9 mouse cellular contexts compared by ENCODE assay signal in genomic region chr14:21136906-21137305, GRCm38 (mm10).
DNase-seq lines count a peak whose midpoint lies in the region; ATAC-seq and TF ChIP-seq lines count a peak whose summit lies in the region.
"Had no signal": no experiment of that assay in that cellular context is flagged by ENCODE, and none has a peak within 500 bp of the region (broad histone marks: within the 10 kb centered on the region; RNA-seq: fewer than 3 reads in every experiment).

No protein-coding gene starts in this region.

- no peak overlapping the region for H3K4me2 ChIP-seq in midbrain, embryonic 14.5 days (ENCODE audit: low read length)
- H3K4me2 ChIP-seq: neural tube, embryonic 12.5 days had no signal

- TF ChIP-seq POLR2A in testis, adult 2 months (IDR thresholded peaks at IDR 0.05; ENCODE audit: control insufficient read depth, low read depth, low read length) = no peak

- no peaks in the 10 kb centered on the region for H3K4me1 ChIP-seq in testis, adult 2 months (ENCODE audit: control insufficient read depth, insufficient read depth, low read length)
- no peaks in the 10 kb centered on the region for H3K4me1 ChIP-seq in midbrain, embryonic 14.5 days (ENCODE audit: control insufficient read depth, insufficient read depth, low read length)
- H3K4me1 ChIP-seq: neural tube, embryonic 12.5 days had no signal

- H3K9me3 ChIP-seq in midbrain, embryonic 14.5 days (ENCODE audit: control insufficient read depth, low read length) = no peaks in the 10 kb centered on the region
- H3K9me3 ChIP-seq: neural tube, embryonic 12.5 days had no signal

- no peak overlapping the region for H3K4me3 ChIP-seq in testis, adult 2 months (ENCODE audit: control insufficient read depth, low read depth, low read length)
- H3K4me3 ChIP-seq in midbrain, embryonic 14.5 days (replicated peaks; ENCODE audit: low read depth, low read length) = no peak overlapping the region
- H3K4me3 ChIP-seq: neural tube, embryonic 12.5 days had no signal

- WGBS in midbrain, embryonic 14.5 days = 28% methylated on average over 1 of the region's 1 CpGs

- H3K9ac ChIP-seq in midbrain, embryonic 14.5 days (replicated peaks; ENCODE audit: low read length) = no peak overlapping the region
- H3K9ac ChIP-seq: neural tube, embryonic 12.5 days had no signal

- DNase-seq in testis, postnatal 14 days (ENCODE audit: low spot score) = no peak
- peak; percentile 20 to 61 for DNase-seq in adrenal gland, postnatal 36 days
- peak; percentile 56 for DNase-seq in embryo, embryonic 9.5 days (ENCODE audit: extremely low spot score)
- DNase-seq in heart, postnatal 25 days (ENCODE audit: low spot score) = peak; percentile 12
- peak; percentile 61 for DNase-seq in left cerebral cortex, adult 11 months (ENCODE audit: low spot score)
- peak; percentile 92 for DNase-seq in midbrain, embryonic 14.5 days
- peak; percentile 58 for DNase-seq in testis, postnatal 10 days (ENCODE audit: low spot score)

- no peak overlapping the region for H3K27ac ChIP-seq in testis, adult 2 months (ENCODE audit: control insufficient read depth, insufficient read depth, low read depth, low read length)
- H3K27ac ChIP-seq in midbrain, embryonic 14.5 days (replicated peaks; ENCODE audit: low read depth, low read length) = no peak overlapping the region
- H3K27ac ChIP-seq: neural tube, embryonic 12.5 days had no signal

- intact Hi-C loops in heart, postnatal 25 days (cut with DNase I) = loop anchor here (1.0 to 5.0 kb wide), 3 partner anchors 475 to 605 kb away; no protein-coding TSS in a partner anchor

- TF ChIP-seq CTCF in testis, adult 2 months (IDR thresholded peaks at IDR 0.05; ENCODE audit: control insufficient read depth, insufficient read depth, insufficient replicate concordance, low read depth, low read length) = peak; percentile 54; the same call in 1 of the 2 replicates

- H3K27me3 ChIP-seq in testis, adult 2 months (ENCODE audit: control insufficient read depth, insufficient read depth, low read length) = no peaks in the 10 kb centered on the region
- H3K27me3 ChIP-seq in midbrain, embryonic 14.5 days (ENCODE audit: control insufficient read depth, insufficient read depth, low read length) = no peaks in the 10 kb centered on the region
- H3K27me3 ChIP-seq: neural tube, embryonic 12.5 days had no signal

- H3K36me3 ChIP-seq in testis, adult 2 months (ENCODE audit: control insufficient read depth, insufficient read depth, low read length) = no peaks in the 10 kb centered on the region
- H3K36me3 ChIP-seq in midbrain, embryonic 14.5 days (ENCODE audit: control insufficient read depth, insufficient read depth, low read length) = no peaks in the 10 kb centered on the region
- H3K36me3 ChIP-seq: neural tube, embryonic 12.5 days had no signal

- ATAC-seq in midbrain, embryonic 14.5 days (ENCODE audit: low FRiP score, low TSS enrichment) = no peak
